Mouse (Mus musculus): ENCODE results near the gene Zmiz1.

Zmiz1 gene

DNA sequence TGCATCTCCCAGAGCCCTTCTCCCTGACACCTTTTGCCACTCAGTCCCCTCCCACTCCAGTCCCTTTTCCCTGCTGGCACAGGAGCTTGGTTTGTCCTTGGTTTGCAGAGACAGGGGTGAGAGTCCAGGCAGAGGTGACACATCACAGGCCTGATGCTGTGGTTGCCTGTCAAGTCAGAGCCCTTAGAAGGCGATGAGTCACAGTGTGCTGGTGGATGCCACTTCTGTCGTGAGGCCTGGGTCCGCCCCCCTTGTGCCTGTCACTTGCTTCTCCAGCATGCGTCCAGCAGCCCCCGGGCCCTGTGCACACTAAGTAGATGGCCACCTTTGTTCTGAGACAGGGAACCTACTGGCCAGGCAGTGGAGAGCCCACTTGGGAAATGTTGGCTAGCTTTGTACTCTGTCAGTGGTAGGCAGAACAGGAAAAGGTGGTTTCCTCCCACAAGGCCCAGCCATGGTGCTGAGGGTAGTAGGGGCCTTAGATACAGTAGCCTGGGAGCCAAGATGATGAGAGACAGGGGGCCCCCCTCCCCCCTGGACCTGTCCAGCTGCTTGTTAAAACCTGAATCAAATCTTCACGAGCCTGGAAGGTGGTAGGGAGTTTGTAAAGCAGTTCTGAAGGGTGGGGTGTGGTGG, 181.6 kb downstream of the Zmiz1 start:
- DNase-seq (ENCODE audit: low spot score) = no peak

DNA sequence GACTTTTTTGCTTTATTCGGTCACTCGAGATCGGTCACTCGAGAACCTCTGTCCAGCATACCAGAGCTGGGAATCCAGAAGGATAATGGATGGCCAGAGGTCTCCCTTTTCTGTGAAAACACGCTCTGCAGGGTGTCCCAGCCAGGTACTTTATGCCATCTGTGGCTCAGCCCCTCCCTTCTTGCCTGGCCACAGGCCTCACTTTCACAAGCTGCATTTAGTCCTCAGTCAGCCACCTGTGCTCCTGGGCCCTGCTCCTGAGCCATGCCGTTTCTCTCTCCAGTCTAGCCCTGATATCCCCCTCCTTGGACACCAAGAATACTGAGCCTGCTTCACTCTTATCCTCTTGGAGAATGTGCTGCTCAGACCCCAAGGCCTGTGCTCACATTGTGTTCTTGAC, 182.1 kb downstream of the Zmiz1 start:
- DNase-seq (ENCODE audit: low spot score) = no peak

- no peak for DNase-seq (ENCODE audit: low spot score)
Observed at GRCm38 (mm10) chr14:25645717-25646116, 186.7 kb downstream of the Zmiz1 start.

DNA sequence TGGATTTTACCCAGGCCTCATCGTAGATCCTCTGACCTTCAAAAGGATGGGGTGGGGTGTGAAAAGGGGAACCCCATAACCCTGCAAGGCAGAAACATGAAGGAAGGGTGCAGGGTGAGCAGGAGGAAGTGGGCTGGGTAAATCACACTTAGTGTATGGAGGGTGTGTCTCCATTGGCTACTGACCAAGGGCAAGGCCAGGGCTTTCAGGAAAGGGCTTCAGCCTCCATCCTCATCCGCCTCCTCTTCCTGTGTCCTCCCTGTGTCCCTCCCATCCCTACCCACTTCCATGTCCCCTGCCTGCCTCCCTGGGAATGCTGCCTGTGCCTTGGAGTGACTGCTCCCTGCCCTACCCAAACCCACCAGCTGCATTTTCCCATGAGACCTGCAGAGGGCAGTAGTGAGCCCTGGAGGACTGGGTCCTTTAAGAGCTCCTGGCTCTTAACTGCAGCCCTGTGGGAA, 187.2 kb downstream of the Zmiz1 start:
- DNase-seq (ENCODE audit: low spot score) = no peak

- DNase-seq (ENCODE audit: low spot score) = no peak
Observed at GRCm38 (mm10) chr14:25651131-25651530, 192.1 kb downstream of the Zmiz1 start.

DNA sequence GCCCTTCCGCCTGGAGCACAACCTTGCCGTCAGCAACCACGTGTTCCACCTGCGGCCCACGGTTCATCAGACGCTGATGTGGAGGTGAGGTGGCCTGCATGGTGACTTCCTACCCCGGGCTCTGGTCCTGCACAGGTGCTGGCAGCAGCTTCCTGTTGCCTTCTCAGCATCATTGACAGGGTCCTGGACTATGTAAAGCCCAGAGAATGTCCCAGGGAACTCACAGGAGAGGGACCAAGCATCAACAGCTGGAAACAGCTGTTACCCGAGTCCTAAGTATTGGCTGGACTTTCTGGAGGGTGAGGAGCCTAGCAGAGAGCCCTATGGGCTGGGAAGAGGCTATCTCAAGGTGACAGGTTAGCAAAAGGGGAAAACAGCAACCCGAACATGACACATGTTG, 192.9 kb downstream of the Zmiz1 start:
- DNase-seq (ENCODE audit: low spot score) = no peak

- DNase-seq (ENCODE audit: low spot score) = no peak
Observed at GRCm38 (mm10) chr14:25654401-25655197, 195.6 kb downstream of the Zmiz1 start.

DNA sequence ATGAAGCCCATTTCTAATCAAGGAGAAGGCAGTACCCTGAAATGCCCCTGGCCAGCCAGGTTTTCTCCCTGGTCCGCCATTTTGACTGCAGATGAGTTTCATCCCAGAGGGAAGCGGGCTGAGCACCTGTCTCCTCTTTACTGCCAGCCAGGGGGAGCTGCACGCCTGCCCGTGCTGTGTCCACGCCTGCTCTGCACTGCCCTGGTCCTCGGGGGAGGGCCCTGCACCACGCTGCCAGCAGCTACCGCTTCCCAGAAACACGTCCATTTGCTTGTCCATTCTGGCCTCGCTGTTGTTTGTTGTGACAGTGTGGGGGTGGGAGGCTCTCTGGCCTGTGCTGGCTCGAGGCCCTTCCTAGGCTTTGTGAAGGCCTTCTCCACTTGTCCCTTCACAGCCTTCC, 201.7 kb downstream of the Zmiz1 start:
- DNase-seq (ENCODE audit: low spot score) = no peak

DNA sequence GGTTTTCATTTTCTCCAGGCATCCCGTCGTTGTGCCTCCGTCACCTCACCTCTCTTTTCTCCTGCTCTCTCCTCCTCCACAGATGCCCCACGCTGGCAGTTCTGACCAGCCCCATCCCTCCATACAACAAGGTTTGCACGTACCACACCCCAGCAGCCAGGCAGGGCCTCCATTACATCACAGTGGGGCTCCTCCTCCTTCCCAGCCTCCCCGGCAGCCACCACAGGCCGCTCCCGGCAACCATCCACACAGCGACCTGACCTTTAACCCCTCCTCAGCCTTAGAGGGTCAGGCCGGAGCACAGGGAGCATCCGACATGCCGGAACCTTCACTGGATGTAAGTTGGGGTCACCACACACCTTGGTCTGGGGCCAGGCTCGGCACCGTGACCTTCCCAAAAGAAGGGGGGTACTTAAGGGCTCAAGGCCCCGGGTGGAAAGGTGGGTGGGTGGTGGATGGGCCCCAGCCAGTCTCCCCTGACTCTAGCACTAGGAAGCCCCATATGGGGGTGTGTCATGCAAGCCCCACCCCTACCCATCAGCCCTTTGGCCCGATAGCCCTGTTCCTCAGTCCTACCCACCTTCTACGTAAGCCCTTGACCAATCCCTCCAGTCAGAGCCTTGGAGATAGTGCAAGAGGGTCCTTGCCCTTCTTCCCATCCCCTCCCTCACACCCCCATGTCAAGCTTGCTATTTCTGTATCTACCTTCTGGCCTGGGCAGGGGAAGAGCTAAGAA, 202.4 kb downstream of the Zmiz1 start:
- DNase-seq (ENCODE audit: low spot score) = no peak

GRCm38 (mm10) chr14:25663649-25664309, 204.8 kb downstream of the Zmiz1 start:
- no peak for DNase-seq (ENCODE audit: low spot score)

DNA sequence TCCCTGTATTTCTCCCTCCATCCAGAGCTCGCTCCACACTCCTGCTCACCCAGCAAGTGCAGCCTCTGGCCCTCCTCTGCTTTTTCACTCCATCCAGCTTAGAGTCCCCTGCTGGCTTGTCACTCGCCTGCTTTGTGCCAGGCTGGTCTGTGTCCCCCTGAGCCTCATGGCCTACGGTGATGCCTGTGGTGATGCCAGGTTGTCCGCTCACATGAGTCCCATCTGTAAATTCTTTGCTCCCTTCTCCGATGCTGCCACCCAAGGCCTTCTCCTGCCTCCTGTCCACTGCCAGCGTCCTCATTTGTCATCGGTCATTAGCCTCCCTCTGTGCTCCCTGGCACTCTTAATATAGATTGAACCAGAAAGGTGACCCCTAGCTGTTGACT, 205.3 kb downstream of the Zmiz1 start:
- DNase-seq (ENCODE audit: low spot score) = no peak

DNA sequence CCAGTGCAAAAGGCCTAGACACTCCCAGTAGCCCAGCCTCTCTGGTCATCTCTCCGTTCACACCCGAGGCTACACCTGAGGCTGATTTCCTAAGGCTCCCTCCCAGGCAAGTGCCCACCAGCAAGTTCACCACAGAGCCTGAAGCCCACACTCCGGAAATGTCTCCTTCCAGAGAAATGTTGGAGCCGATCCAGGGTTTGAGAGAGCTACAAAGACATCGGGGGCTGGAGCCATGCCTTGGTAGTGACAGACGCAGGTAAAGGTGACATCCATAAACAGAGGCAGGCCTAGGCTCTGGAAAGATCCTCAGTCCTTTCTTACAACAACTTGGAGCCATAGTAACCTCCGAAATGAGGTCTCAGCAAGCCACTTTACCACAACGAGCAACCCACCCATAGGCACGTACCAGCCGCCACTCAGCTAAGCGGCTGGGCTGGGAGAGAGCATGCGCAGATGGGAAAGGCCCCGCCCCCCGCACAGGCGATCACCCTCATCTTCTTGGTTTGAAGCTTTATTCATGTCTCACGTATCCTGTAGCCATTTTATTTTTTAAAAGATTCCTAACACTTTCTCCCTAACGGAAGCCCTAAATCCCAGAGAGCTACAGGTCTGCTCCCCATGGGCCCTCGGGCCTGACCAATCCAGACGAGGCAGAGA, 206.5 kb downstream of the Zmiz1 start:
- DNase-seq (ENCODE audit: low spot score) = no peak

DNA sequence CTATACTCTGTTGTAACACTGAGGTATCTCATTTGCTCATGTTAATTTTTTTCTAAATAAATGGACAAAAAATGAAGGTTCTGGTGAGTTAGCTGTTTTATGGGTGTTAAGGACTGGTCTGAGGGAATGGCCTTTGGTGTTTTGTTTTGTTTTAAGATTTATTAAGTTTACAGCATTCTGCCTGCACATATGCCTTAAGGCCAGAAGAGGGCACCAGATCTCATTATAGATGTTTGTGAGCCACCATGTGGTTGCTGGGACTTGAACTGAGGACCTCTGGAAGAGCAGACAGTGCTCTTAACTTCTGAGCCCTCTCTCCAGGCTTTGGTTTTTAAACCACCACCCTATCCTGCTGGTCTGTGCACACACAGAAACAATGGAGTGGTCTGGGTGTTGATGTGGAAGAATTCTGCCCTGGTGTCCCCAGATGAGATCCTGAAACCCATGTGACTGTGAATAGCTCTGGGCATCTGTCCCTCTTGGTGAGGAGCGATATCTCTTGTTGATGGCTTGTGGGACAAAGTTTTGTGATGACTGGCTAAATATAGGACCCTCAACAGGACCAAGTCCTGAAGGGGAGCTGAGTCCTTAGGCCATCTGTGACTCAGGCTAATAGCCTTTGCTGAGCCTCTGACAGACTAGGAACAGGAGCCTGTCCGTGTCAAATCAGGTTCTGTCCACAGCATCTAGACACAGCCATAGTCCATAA, 207.8 kb downstream of the Zmiz1 start:
- DNase-seq (ENCODE audit: low spot score) = no peak

DNA sequence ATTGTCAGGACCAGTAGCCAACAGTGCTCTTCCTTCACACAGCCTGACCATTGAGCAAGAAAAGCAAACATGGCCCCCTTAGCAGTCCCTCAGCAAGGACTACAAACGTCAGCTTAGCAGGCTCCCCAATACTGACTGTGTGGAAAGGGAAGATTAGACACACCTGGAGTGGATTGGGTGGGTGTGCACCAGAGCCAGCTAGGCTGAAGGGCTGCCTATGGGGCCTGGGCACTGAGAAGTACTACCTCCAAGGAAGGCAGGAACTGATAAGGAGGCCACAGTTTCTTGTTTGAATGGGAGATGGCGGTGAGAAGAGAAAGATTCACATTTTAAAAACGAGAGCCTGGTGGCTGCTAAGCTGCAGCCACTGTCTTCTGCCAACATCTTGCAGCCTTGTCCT, 208.6 kb downstream of the Zmiz1 start:
- DNase-seq (ENCODE audit: low spot score) = no peak

DNA sequence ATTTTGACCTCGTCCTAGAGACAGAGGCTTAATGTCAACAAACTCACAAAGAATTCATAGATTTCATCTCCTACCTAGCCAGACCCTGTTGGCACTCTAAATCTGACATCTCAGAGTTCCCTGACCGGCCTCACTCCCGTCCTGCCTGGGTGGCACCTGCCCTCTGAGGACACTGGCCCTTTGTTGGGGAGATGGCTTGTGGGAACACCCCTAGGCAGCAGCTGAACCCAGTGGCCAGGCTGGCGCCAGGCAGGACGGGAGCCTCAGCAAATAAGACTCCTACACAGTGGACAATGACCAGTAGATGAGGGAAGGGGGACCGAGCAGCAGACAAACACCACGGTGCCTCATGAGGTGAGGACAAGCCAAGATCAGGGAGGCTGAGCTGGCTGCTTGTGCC, 220.6 kb downstream of the Zmiz1 start:
- DNase-seq (ENCODE audit: low spot score) = no peak

DNA sequence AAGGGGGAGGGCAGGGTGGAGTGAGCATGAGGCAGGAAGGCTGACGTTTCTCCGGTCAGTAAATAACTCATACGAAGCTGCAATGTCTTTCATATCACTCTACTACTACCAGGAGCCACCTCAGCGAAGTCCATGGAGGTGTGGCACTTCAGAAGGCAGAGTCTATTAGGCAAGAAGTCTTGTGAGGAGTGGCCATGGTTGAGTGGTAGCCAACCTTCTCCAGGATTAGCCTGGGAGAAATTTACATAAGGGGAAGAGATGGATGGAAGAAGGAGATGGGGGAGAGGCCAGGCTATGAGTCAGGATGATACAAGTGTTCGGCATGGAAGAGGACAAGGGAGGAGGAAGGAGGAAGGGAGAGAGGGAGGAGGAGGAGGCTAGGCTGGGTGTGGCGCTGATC, 223.0 kb downstream of the Zmiz1 start:
- no peak for DNase-seq (ENCODE audit: low spot score)

DNA sequence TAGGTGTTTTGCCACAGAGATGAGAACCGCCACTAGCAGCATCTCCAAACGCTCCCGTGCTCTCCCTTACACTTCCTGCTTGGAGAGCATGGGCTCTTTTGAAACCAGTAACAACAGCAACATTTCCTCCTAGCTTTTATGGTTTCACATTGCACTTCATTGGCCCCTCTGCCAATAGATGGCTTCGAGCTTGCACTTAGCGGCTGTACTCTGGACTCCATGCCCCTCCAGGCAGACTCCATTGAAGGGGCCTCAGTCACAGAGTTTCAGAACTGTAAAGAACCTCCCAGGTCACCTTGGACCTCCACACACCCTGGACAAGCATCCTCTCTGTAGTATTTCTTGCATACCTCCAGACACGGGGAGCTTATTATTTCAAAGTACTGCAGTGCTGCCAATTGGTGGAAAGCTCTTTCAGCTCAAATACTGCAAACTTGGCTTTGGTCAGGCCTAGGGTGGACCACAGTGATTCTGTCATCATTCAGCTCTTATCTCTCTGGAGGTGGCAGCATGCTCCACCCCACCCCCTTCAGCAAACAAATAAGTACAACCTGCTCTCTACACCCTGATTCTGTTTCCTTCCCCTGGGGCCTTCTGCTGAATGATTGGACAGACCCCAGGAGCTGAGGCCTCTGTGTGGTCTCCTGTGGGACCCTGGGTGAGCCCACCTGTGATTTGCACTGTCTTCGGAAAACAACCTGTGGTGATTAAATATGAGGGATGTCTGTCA, 227.4 kb downstream of the Zmiz1 start:
- no peak for DNase-seq (ENCODE audit: low spot score)

GRCm38 (mm10) chr14:25686983-25687901, 228.3 kb downstream of the Zmiz1 start:
- DNase-seq (ENCODE audit: low spot score) = no peak

- DNase-seq (ENCODE audit: low spot score) = no peak
Observed at GRCm38 (mm10) chr14:25693271-25693887, 234.4 kb downstream of the Zmiz1 start.

Measured in urinary bladder, postnatal 10 days (tissue).